Mouse (Mus musculus) liver, adult 2 months (tissue): Measurements from ENCODE around the gene Trpm1.

ENCODE experiments used
- CTCF ChIP-seq: fragments of 200-500 bp; IDR thresholded peaks from 2 replicates; pipeline ENCODE4 v1.5.1; 2011; ENCODE audit warnings: low read depth, low read length, control low read depth
- POLR2A ChIP-seq: fragments of 200-500 bp; IDR thresholded peaks from 2 replicates; pipeline ENCODE4 v1.6.1; 2011; ENCODE audit warnings: low read length, control low read depth; ENCODE audit not compliant: insufficient read depth; ENCODE audit errors: extremely low read depth

- TF ChIP-seq CTCF (no peak), POLR2A (no peak)
Observed at GRCm38 (mm10) chr7:64253736-64254135, 100.1 kb downstream of the Trpm1 start.
